Comparison of ENCODE assay signal across 16 mouse cellular contexts in genomic region chr2:166348654-166349053, GRCm38 (mm10).
DNase-seq lines count a peak whose midpoint lies in the region; ATAC-seq lines count a peak whose summit lies in the region.
"Had no signal": no experiment of that assay in that cellular context is flagged by ENCODE, and none has a peak within 500 bp of the region (broad histone marks: within the 10 kb centered on the region; RNA-seq: fewer than 3 reads in every experiment).

No protein-coding gene starts in this region.

- no peaks in the 10 kb centered on the region for H3K27me3 ChIP-seq in heart, embryonic 11.5 days (ENCODE audit: control insufficient read depth, insufficient read depth, low read length)
- H3K27me3 ChIP-seq in kidney, embryonic 16.5 days (ENCODE audit: insufficient read depth, low read length), result peaks cover 25% of the 10 kb centered on the region
- no peaks in the 10 kb centered on the region; the same call in none of the 2 replicates for H3K27me3 ChIP-seq in embryonic facial prominence, embryonic 10.5 days (replicated peaks; ENCODE audit: low read depth, poor library complexity, severe bottlenecking)
- H3K27me3 ChIP-seq in neural tube, embryonic 12.5 days (replicated peaks), result peaks cover 6% of the 10 kb centered on the region; the same call in 1 of the 2 replicates

- H3K4me3 ChIP-seq in heart, embryonic 11.5 days (ENCODE audit: low read depth, low read length), result no peak overlapping the region
- no peak overlapping the region for H3K4me3 ChIP-seq in kidney, embryonic 16.5 days (ENCODE audit: low read length)
- no peak overlapping the region for H3K4me3 ChIP-seq in embryonic facial prominence, embryonic 10.5 days
- no peak overlapping the region for H3K4me3 ChIP-seq in neural tube, embryonic 12.5 days
- H3K4me3 ChIP-seq: forebrain, embryonic 10.5 days; liver, embryonic 13.5 days had no signal

- 15% methylated on average over 10 of the region's 10 CpGs for WGBS in heart, embryonic 11.5 days (ENCODE audit: insufficient replicate concordance)
- WGBS in kidney, embryonic 16.5 days, result 15% methylated on average over 10 of the region's 10 CpGs
- 70% methylated on average over 10 of the region's 10 CpGs for WGBS in embryonic facial prominence, embryonic 10.5 days
- WGBS in neural tube, embryonic 12.5 days, result 30% methylated on average over 10 of the region's 10 CpGs

- no peak for ATAC-seq in heart, embryonic 11.5 days (replicated peaks; ENCODE audit: insufficient number of reproducible peaks, low FRiP score, low TSS enrichment)
- no peak for ATAC-seq in kidney, embryonic 16.5 days (ENCODE audit: low FRiP score, low TSS enrichment)
- ATAC-seq in neural tube, embryonic 12.5 days (ENCODE audit: low FRiP score, low read depth), result no peak
- ATAC-seq: intestine, embryonic 16.5 days; Patski had no signal

- no peaks in the 10 kb centered on the region for H3K36me3 ChIP-seq in heart, embryonic 11.5 days (ENCODE audit: control insufficient read depth, insufficient read depth, low read length)
- no peaks in the 10 kb centered on the region for H3K36me3 ChIP-seq in kidney, embryonic 16.5 days (ENCODE audit: insufficient read depth, low read length)
- no peaks in the 10 kb centered on the region for H3K36me3 ChIP-seq in embryonic facial prominence, embryonic 10.5 days (replicated peaks)
- H3K36me3 ChIP-seq in neural tube, embryonic 12.5 days, result no peaks in the 10 kb centered on the region
- H3K36me3 ChIP-seq: forebrain, embryonic 10.5 days; liver, embryonic 13.5 days had no signal

- H3K27ac ChIP-seq in heart, embryonic 11.5 days (ENCODE audit: low read depth, low read length), result peak overlapping the region; percentile 16; the same call in 1 of the 2 replicates
- H3K27ac ChIP-seq in kidney, embryonic 16.5 days (ENCODE audit: low read length), result peak overlapping the region; percentile 27; the same call in 1 of the 2 replicates
- H3K27ac ChIP-seq in embryonic facial prominence, embryonic 10.5 days (replicated peaks), result peak overlapping the region; percentile 65; the same call in 1 of the 2 replicates
- peak overlapping the region; percentile 17; the same call in 1 of the 2 replicates for H3K27ac ChIP-seq in neural tube, embryonic 12.5 days
- H3K27ac ChIP-seq: forebrain, embryonic 10.5 days; liver, embryonic 13.5 days; stomach, postnatal 0 days had no signal

- H3K9ac ChIP-seq in heart, embryonic 11.5 days (ENCODE audit: low read depth, low read length), result no peak overlapping the region
- no peak overlapping the region for H3K9ac ChIP-seq in kidney, embryonic 16.5 days (replicated peaks; ENCODE audit: low read length)
- H3K9ac ChIP-seq in neural tube, embryonic 12.5 days, result no peak overlapping the region
- H3K9ac ChIP-seq: liver, embryonic 13.5 days had no signal

- H3K4me1 ChIP-seq in heart, embryonic 11.5 days (ENCODE audit: control insufficient read depth, insufficient read depth, low read length), result peaks cover 36% of the 10 kb centered on the region
- H3K4me1 ChIP-seq in kidney, embryonic 16.5 days (ENCODE audit: insufficient read depth, low read length), result peaks cover 57% of the 10 kb centered on the region
- H3K4me1 ChIP-seq in embryonic facial prominence, embryonic 10.5 days, result peaks cover 65% of the 10 kb centered on the region
- peaks cover 52% of the 10 kb centered on the region for H3K4me1 ChIP-seq in neural tube, embryonic 12.5 days

- intact Hi-C loops in heart, postnatal 25 days (cut with DNase I), result no loop called here

- no peak overlapping the region for H3K4me2 ChIP-seq in heart, embryonic 11.5 days
- 0 out of 2 replicates have a peak overlapping the region, but pooled peaks have one; percentile 9 for H3K4me2 ChIP-seq in kidney, embryonic 16.5 days (replicated peaks; ENCODE audit: low read depth, low read length)
- no peak overlapping the region for H3K4me2 ChIP-seq in neural tube, embryonic 12.5 days (replicated peaks)
- H3K4me2 ChIP-seq: liver, embryonic 13.5 days had no signal

- H3K9me3 ChIP-seq in heart, embryonic 11.5 days (replicated peaks; ENCODE audit: control insufficient read depth, low read length), result no peaks in the 10 kb centered on the region
- H3K9me3 ChIP-seq in kidney, embryonic 16.5 days (ENCODE audit: low read length), result no peaks in the 10 kb centered on the region
- no peaks in the 10 kb centered on the region for H3K9me3 ChIP-seq in embryonic facial prominence, embryonic 10.5 days
- no peaks in the 10 kb centered on the region for H3K9me3 ChIP-seq in neural tube, embryonic 12.5 days
- H3K9me3 ChIP-seq: forebrain, embryonic 10.5 days; liver, embryonic 13.5 days had no signal

- DNase-seq in heart, postnatal 25 days (ENCODE audit: low spot score), result no peak
- no peak for DNase-seq in kidney, postnatal 36 days
- no peak for DNase-seq in embryonic facial prominence, embryonic 10.5 days (ENCODE audit: low spot score)
- DNase-seq in liver, result no peak
- DNase-seq: cerebellum, postnatal 10 days; kidney, postnatal 4 days; liver, embryonic 13.5 days; lung, postnatal 10 days; thymus, postnatal 14 days had no signal
